Mouse (Mus musculus): ENCODE results near the gene Foxj3. TPM values are rescaled to one million over a fixed set of nuclear protein-coding genes. Genes with fewer than 3 reads are reported as not detected.
"Not testable (repeated sequence)": the region's sequence is repeated elsewhere in the genome, so short reads cannot be mapped to it uniquely, and the experiment has no call there.

The Foxj3 gene
- total RNA-seq, 2 experiments from 2014 or later, result 66.9 to 81.2 TPM

DNA sequence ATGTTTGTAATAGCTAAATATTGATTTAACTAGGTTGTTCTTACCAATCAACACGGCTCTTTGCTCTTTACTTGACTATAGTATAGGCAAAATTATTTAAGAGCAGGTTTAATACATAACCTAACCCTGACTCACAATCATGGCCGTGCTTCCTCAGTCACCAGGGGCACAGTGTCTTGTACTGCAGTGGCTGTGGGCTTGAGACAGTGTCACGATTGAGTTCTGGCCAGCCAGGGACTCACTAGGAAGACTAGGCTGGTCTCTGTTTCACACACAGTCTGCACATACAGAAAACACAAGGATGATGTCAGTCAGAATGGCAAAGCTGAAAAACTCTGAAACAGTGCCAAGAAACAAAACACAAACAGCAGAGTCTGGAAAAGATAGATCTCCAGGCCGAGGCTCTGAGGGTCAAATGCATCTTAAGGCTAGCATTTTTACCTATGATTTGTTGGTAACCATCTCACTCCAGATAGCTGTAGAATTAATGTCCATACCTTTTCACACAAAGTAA, 29.6 kb downstream of the Foxj3 start:
- no peak for DNase-seq (ENCODE audit: low spot score in 2 of 2)

DNA sequence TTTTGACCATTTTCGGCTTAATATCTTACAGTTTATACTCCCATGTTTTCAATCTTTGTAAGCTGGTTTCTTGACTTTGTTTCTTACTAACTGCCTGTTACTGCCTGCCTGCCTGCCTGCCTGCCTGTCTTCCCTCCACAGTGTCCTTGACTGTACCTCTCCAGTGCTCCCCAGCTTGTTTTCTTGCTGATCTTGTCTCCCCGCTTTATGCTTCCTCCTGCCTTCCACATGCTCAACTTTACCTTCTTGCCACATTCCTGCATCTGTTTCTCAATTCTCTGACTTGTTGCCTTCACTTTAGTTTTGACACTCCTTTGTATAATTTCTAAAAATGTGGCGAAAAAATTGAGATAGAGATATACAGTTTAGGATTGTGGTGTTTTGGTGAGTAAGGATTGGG, 35.9 kb downstream of the Foxj3 start:
- no peak for DNase-seq (ENCODE audit: low spot score in 2 of 2)

DNA sequence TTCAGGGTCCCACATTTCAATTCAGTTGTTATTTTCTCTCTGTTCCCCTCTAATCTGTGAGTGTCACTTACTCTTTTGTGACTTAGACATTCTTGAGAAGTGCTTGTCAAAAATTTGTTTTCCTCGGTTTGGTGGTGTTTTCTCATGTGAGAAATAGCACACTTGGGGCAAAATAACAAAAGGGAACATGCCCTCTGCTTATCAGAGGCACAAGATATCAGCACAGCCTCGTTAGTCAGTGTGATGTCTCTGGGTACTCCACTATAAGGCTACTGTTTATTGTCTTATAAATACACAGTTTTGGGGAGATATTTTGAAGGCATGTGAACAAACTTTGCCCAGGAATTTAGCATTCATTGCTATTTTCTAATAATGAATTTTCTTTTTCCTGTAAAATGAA, 37.7 kb downstream of the Foxj3 start:
- no peak for DNase-seq (ENCODE audit: low spot score in 2 of 2)

DNA sequence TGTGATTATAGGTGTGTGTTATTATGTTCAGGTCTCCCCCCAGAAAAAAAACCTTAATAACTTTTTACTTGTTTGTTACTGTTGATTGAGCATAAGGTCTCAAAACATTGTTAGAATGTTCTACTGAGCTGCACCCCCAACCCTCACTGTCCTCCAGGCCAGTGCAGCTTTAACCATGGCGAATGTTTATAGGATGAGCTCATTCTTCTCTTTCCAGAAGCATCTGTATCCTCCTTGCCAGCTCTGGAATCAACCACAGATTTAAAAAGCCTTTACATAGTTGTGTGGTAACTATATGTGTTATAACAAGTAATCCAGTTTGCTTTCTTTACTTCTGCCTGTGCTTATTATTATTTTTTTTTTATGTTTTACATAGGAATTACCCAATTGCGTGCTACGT, 38.7 kb downstream of the Foxj3 start:
- DNase-seq (ENCODE audit: low spot score in 2 of 2), result no peak

DNA sequence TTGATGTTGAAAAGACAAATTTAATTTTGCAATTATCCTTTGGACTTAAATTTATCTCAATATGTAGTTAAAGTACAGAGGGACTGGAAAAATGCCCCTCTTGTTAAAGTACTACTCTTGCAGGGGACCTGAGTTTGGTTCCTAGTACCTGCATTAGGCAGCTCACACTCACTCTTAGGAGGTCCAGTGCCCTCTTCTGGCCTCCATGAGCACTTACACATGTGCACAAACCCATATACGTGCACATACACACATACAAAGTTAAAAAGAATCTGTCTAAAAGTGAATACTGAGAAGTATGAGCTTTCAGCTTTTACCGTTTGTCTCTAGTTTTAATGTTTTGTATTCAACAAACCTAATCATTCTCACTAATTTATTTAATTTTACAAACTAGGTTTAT, 51.2 kb downstream of the Foxj3 start:
- DNase-seq (ENCODE audit: low spot score in 2 of 2), result no peak

DNA sequence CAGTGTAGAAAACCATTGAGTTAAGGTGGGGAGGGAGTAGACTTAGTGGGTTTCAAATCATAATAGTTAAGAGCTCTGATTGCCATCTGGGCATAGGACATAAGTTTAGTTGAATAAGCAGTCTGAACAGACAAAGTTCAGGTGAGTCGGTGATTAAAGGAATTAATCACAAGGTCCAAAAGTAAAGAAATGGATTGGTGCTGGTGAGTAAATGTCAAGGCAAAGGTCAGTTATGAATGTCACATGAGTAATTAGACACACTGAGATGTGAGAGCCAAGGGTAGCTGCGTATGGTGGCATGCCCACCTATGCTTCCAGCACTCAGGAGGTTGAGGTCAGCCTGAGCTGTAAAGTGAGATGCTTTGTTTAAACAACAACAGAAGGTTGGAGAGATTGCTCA, 52.6 kb downstream of the Foxj3 start:
- no peak for DNase-seq (ENCODE audit: low spot score in 2 of 2)

DNA sequence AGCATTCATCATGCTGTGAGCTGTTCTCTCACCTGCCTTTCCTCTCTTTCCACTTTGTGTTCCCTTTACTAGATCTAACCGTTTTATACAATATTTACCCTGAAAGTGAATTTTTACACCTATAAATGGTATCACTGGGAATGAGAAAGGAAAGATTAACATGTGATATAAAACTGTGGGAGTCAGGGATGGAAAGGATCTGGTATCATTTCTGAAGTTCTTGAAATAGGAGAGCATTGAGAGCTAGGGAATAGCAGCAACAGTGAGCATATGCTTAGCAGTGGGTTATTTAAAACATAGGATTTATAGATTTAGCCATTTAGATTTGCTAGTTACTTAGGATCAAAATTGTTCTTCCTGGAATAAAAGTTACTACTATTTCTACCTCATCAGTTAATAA, 53.2 kb downstream of the Foxj3 start:
- no peak for DNase-seq (ENCODE audit: low spot score in 2 of 2)

DNA sequence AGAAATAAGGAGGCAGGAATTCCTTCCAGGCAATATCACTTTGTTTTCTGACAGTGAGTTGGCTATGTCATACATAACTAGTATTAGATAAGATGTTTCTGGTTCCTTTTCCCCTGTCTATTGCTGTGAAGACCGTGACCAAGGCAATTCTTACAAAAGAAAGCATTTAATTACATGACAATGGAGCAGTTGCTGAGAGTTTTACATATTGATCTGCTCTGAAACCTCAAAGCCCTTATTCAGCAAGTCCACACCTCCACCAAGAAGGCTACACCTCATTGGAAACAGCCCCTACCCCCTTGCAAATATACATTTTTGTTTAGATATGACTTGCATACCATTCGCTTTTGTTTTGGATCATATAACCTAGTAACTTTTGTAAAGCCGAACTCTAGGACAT, 55.7 kb downstream of the Foxj3 start:
- no peak for DNase-seq (ENCODE audit: low spot score in 2 of 2)

DNA sequence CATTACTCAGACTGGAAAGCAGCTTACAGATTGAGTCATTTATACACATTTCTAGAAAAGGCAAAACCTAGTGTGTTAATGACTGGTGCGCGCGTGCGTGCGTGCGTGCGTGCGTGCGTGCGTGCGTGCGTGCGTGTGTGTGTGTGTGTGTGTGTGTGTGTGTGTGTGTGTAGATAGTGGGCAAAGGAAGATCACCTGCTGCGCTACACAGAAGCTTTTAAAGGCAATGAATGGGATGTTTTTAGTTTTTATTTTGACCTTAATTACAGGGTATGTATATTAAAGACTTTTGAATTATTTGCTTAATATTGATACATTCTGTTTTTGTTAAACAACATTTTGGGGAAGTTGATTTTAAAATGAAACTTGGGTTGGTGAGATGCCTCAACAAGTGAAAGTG, 57.5 kb downstream of the Foxj3 start:
- no peak for DNase-seq (ENCODE audit: low spot score in 2 of 2)

DNA sequence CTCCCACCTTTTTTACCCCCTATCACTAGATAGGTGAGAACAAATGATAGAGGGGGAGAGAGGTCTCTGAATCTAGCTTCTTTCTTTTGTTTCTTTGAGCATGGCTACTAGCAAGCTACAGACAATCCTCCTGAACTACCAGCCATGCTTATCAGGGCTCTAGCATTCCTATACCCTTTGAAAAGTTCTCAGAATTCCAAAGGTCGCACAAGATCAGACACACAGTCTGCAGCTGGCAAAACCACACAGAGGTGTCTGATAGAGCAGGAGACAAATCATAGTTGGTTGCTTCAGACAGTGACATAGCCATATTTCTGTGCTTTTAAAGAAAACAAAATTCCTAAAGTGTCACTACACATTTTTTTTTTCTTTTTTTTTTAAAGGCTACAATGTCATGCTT, 62.8 kb downstream of the Foxj3 start:
- DNase-seq (ENCODE audit: low spot score in 2 of 2), result no peak

DNA sequence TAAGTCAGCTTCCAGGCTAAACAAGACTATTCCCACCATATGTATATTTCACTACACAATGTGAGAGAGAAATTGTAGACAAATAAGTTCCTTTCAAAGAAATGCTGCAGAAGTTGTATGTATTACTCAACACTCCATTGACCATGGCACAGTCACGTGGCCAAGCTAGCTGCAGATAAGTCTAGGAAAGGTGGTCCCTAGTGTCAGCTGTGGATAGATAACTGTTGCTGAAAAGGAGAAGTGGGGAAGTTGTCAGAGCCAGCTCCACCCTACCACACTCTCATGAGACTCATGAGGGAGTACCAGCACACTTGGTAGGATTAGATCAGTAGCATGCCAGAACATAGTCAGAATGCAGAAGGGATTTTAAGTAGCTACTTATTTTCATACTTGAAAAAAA, 72.7 kb downstream of the Foxj3 start:
- DNase-seq (ENCODE audit: low spot score in 2 of 2), result no peak

DNA sequence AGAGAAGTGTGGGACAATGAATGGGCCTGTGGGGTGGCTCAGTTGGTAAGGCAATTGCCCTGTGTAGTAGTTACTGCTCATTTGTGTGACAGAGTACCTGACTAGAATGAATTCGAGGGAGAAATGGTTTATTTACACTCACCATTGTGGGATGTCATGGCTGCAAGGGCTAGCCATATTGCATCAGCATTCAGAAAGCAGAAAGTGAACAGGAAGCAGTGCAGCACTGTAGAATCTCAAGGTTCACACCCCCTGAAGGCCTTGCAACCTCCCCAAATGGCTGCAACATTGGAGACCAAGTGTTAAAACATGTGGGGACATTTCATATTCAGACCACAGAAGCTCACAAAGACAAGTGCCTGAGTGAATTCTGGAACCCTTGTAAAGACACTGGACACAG, 77.3 kb downstream of the Foxj3 start:
- no peak for DNase-seq (ENCODE audit: low spot score in 2 of 2)

DNA sequence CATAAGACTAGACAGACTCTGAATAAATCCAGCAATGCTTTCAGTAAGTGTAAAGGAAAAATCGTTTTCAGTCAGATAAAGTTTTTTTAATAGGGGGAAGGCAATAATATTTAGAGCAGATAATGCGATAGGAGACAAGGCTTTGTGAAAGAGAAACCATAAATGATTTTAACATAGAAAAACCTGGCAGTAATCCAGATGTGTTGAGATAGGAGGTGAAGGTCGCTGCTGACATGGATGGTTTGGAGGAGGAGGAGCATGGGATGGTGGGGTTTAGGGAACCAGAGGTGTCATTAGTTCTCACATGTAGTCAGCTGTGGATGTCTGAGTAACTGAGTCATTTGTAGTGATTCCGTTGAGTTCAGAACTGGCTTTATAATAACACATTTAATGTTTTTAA, 77.9 kb downstream of the Foxj3 start:
- no peak for DNase-seq (ENCODE audit: low spot score in 2 of 2)

DNA sequence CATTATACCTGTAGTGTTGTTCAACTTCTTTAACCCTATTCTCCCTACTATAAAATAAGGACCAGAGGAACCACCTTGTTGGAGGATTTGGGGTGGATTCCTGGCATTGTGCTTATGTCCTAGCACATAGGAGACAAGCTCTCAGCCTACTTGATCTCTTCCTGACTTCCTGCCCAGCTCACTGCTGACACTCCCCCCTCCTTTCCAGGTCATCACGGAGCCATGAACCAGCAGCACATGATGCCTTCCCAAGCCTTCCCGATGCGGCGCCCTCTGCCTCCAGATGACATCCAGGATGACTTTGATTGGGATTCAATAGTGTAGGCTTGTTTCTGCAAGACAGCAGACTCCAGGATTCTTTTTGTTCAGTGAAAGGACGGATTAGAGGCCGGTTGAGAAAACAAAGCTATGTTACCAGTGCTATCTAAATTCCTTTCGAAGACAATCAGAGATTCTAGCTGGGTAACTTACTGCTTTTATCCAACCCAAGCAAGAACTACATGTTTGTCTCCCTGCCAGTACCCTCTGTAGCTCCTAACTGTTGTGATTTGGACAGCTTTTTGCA, 89.4 kb downstream of the Foxj3 start:
- DNase-seq (ENCODE audit: low spot score in 2 of 2), result no peak

DNA sequence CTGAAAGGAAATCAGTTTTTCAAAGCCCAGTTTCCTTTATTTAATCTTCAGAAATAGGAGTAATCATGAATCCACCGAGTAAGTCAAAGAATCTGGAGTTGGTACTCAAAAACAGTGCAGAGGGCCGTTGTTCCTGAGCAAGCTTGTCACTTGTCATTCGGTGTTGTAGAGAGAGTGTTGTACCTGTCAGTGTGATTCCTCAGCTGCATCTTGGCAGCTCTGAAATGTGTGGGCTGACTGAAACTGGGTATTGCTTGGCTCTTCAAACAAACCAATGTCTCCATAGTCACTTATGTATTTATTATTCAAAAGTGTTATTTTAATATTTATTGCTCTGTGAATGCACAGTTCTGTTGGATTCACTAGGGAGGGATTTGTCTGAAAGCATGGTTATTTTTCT, 90.1 kb downstream of the Foxj3 start:
- no peak for DNase-seq (ENCODE audit: low spot score in 2 of 2)

DNA sequence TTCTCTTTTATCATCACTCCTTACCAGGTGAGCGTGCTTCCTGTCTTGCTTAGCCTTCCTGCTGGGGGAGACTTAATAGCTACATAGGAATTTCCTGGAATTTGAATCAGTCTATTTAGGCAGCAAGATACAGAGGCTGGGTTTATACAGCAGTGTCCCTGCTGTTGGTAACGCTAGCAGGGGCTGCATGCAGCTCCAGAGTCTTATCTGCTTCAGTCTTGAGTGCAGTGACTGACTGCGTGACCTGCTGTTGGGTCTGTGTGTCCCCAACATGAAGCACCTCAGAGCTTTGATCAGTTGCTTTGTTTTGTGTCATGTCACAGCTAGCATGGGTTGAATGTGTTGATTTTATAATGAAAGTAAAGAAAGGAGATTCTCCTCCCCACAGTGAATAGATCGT, 90.5 kb downstream of the Foxj3 start:
- DNase-seq (ENCODE audit: low spot score in 2 of 2), result no peak

DNA sequence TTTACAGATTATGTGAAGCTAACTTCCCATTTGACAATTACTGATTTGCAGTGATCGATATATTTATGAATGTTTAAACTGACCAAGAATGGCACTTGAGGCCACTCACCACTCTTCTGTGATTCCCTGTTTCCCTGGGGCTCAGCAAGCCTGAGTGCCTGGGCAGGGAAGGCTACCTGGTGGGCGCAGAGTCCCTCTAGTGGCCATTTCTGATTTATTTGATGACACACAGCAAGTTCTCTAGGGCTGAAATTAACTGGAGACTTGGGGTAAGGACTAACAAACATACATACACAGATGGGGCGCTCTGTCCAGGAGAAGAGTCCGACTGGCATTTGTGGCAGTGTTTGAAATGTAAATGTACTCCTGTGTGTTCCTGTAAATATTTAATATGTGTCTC, 91.6 kb downstream of the Foxj3 start:
- DNase-seq (ENCODE audit: low spot score in 2 of 2), result not testable (repeated sequence)

DNA sequence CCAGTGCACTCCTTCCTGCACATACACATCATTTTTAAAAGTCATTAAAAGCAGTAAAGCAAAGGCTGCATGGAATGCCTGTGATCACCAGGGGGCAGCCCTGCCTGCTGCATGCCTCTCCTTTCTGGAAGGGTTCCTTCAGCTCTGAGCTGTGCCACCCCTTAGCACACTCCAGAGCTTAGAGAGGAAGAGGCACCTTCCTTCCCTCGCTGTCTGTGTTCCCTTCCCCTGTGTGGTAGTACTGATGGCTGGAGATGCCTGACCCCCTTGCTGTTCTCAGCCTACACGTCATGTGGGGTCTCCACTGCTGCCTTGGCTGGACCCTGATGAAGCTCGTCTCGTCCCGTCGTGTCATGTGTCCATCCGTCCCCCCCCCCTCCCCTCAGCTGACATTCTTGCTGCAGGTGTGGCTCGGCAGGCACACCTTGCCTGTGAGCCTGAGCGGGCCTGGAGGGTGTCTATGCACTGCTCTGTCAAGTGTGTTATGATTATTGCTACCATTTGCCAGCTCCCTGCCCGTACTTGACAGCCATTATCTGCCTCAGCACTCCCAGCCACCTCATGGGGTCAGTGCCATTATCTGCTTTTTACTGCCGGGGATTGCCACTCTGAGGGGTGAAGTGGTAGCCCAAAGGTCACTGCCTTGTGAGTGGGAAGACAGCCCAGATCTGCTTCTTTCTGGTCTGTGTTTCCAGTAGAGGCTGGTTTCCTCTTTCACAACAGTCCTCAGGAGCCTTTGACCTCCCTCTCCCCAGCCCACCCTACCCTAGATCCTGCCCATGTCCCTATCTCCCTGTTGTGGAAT, 94.5 kb downstream of the Foxj3 start:
- peak; percentile 47 to 48 for DNase-seq (ENCODE audit: low spot score in 2 of 2)

DNA sequence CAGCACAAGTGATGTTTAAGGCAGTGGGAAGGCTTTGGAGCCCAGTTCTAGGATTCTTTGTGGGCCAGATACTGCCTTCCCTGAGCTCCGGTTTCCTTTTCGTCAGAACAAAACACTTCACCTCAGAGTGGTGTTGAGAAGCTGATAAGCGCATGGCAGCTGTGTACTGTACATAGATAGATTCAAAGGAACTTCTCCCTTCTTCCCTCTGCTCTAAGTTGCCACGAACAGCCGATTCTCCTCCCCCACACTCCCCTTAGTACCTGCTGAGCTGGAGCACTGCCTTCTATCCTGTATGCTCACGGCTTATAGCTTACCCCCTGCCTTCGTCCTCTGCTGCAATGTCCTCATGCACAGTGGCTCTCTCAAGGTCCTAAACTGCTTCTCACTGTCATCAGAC, 95.9 kb downstream of the Foxj3 start:
- DNase-seq (ENCODE audit: low spot score in 2 of 2), result no peak

DNA sequence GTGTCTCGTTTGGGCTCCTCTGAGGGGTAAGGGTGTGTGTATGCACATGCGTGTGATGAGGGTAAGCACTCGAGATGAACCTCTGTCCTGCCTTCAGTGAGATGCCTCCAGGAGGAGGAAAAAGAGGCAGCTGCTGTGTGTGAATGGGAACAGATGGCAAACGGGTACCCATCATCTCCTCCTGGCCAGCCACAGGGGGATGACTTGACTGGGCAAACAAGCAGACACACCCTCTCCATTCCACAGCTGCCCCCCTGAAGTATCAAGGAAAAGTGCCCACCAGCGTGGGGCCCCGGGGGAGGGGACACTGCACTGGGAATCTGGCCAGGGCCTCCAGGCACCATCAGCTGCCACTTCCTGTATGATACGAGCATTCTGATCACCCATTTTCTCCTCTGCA, 96.5 kb downstream of the Foxj3 start:
- DNase-seq (ENCODE audit: low spot score in 2 of 2), result no peak

DNA sequence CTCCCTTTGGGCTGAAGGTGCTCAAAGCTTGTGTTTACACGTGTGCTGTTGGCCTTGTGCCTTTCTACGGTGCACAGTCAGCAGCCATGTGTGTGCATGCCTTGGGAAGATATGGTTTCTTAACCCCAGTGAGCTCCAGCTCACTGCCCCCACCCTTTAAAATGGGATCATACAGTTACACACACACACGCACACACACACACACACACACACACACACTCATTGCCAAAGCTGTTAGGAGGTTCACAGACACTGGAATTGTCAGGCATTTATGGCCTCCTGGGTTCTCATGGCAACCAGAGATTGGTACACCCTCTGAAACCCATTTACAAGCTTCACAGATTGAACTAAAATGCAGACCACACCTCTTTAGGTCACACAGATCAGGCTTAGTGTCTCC, 97.1 kb downstream of the Foxj3 start:
- no peak for DNase-seq (ENCODE audit: low spot score in 2 of 2)

DNA sequence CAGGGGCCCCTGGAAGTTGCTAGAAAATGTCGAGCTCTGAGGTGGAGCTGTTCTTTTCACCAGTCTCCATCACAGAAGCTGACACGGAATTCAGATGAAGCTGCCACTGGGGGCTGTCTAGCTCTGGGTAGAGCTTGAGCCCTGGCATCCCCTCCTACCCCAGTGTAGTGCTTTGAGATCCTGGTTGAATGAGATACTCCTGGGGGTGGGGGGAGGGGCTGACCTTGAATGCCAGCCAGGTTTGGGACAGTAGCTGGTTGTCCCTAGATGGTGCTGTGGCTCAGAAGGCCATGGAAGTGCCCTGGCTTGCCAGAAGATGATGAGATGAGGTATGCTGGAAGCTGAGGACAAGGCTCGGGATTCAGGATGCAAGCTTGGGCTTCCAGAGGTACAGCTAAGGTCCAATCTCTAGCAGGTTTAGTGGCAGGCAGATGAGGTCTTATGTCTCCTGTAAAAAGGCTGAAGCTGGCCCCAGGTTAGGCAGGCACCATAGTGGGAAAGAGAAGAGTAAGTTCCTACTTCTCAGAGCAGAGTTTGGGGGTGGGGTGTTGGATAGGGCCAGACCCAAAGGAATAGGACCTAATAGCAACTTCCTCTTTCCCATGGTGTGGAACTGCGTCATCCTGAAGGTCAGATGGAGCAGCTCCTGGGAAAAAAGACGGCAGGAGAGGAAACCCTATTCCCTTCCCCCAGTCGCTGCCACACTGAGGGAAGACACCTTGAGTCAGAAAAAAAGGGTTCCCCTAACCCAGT, 98.3 kb downstream of the Foxj3 start:
- DNase-seq (ENCODE audit: low spot score in 2 of 2), result no peak
